Mouse (Mus musculus): ENCODE data around the gene Flnb. TPM values are rescaled to one million over a fixed set of nuclear protein-coding genes. Genes with fewer than 3 reads are reported as not detected.

Flnb gene
- total and polyA plus RNA-seq, 3 experiments, result 0.43 to 2.0 (median 1.8) TPM

- no peak for DNase-seq (ENCODE audit: low spot score)
- H3K4me1 ChIP-seq (ENCODE audit: insufficient read depth, low read depth, low read length), result peaks cover 6% of the 10 kb centered on the region
- ATAC-seq (ENCODE audit: extremely low read depth, insufficient number of reproducible peaks, low FRiP score, poor library complexity, severe bottlenecking), result no peak
Observed at GRCm38 (mm10) chr14:7838564-7839089, 20.9 kb downstream of the Flnb start.

GRCm38 (mm10) chr14:7839950-7840514 lies 22.3 kb downstream of the Flnb start:
- Histone ChIP-seq H3K9me3 (replicated peaks) (no peaks in the 10 kb centered on the region), H3K4me1 (ENCODE audit: insufficient read depth, low read depth, low read length) (peaks cover 13% of the 10 kb centered on the region), H3K4me3 (ENCODE audit: low read depth, low read length) (no peak overlapping the region), H3K36me3 (replicated peaks) (no peaks in the 10 kb centered on the region), H3K27me3 (ENCODE audit: insufficient read depth, low read length) (peaks cover 11% of the 10 kb centered on the region)
- ATAC-seq (ENCODE audit: extremely low read depth, insufficient number of reproducible peaks, low FRiP score, poor library complexity, severe bottlenecking) (no peak), DNase-seq (ENCODE audit: low spot score) (no peak)
- TF ChIP-seq POLR2AphosphoS5 (IDR thresholded peaks at IDR 0.05; ENCODE audit: insufficient replicate concordance, low read depth, low read length) (no peak), CTCF (IDR thresholded peaks at IDR 0.05; ENCODE audit: low read depth, low read length) (no peak), GATA2 (IDR thresholded peaks at IDR 0.05; ENCODE audit: borderline replicate concordance, low read depth, low read length) (no peak), GATA1 (IDR thresholded peaks at IDR 0.05; ENCODE audit: borderline replicate concordance, low read length) (no peak), TAL1 (conservative IDR thresholded peaks at IDR 0.05; ENCODE audit: low read depth, low read length) (no peak)

More at GRCm38 (mm10) chr14:7838564-7839089, 20.9 kb downstream of the Flnb start:
- no peak for TF ChIP-seq TAL1 (conservative IDR thresholded peaks at IDR 0.05; ENCODE audit: low read depth, low read length)
- no peak for TF ChIP-seq GATA1 (IDR thresholded peaks at IDR 0.05; ENCODE audit: borderline replicate concordance, low read length)
- no peak for TF ChIP-seq POLR2AphosphoS5 (IDR thresholded peaks at IDR 0.05; ENCODE audit: insufficient replicate concordance, low read depth, low read length)
- TF ChIP-seq CTCF (IDR thresholded peaks at IDR 0.05; ENCODE audit: low read depth, low read length), result no peak
- no peak for TF ChIP-seq GATA2 (IDR thresholded peaks at IDR 0.05; ENCODE audit: borderline replicate concordance, low read depth, low read length)
- H3K4me3 ChIP-seq (ENCODE audit: low read depth, low read length), result no peak overlapping the region
- peaks cover 11% of the 10 kb centered on the region for H3K27me3 ChIP-seq (ENCODE audit: insufficient read depth, low read length)
- H3K36me3 ChIP-seq (replicated peaks), result no peaks in the 10 kb centered on the region
- H3K9me3 ChIP-seq (replicated peaks), result no peaks in the 10 kb centered on the region

DNA sequence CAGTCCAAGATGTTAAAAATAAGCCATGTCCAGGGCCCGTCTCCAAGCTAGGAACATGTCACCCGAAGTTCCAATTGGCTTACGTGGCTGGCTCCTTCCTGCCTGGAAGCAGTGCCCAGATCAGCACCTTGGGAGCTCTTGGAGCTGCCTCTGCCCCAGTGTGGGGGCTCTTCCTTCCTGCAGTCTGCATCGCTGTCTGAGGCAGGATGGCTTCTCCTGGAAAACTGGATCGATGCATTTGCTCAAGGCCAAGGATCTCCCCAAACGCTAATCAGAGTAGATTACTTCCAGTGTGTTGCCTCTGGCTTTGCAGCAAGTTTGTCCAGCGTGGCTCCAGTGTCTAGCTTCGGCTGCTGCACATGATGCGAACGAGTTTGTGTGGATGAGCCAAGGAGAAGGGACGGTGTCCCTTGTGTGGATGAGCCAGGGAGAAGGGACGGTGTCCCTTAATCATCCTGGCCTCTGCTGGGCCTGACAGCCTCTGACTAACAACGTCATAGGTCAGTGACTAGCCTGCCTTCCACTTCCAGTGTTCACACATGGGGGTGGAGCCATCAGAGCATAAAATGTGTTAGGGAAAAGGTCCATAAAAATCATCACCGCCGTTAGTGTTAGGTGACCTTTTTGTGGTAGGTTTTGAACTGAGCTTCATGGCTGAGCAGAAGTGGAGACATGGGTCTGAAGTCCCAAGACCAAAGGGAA lies 25.0 kb downstream of the Flnb start:
- ATAC-seq (ENCODE audit: extremely low read depth, insufficient number of reproducible peaks, low FRiP score, poor library complexity, severe bottlenecking) (no peak), DNase-seq (ENCODE audit: low spot score) (no peak)
- H3K27me3 ChIP-seq (ENCODE audit: insufficient read depth, low read length), result peaks cover 11% of the 10 kb centered on the region
- TF ChIP-seq TAL1 (conservative IDR thresholded peaks at IDR 0.05; ENCODE audit: low read depth, low read length), result no peak
- no peak for TF ChIP-seq CTCF (IDR thresholded peaks at IDR 0.05; ENCODE audit: low read depth, low read length)
- no peak for TF ChIP-seq GATA2 (IDR thresholded peaks at IDR 0.05; ENCODE audit: borderline replicate concordance, low read depth, low read length)
- no peak for TF ChIP-seq POLR2AphosphoS5 (IDR thresholded peaks at IDR 0.05; ENCODE audit: insufficient replicate concordance, low read depth, low read length)
- TF ChIP-seq GATA1 (IDR thresholded peaks at IDR 0.05; ENCODE audit: borderline replicate concordance, low read length), result no peak
- no peaks in the 10 kb centered on the region for H3K9me3 ChIP-seq (replicated peaks)
- no peak overlapping the region for H3K4me3 ChIP-seq (ENCODE audit: low read depth, low read length)
- no peaks in the 10 kb centered on the region for H3K36me3 ChIP-seq (replicated peaks)
- H3K4me1 ChIP-seq (ENCODE audit: insufficient read depth, low read depth, low read length), result peaks cover 13% of the 10 kb centered on the region

DNA sequence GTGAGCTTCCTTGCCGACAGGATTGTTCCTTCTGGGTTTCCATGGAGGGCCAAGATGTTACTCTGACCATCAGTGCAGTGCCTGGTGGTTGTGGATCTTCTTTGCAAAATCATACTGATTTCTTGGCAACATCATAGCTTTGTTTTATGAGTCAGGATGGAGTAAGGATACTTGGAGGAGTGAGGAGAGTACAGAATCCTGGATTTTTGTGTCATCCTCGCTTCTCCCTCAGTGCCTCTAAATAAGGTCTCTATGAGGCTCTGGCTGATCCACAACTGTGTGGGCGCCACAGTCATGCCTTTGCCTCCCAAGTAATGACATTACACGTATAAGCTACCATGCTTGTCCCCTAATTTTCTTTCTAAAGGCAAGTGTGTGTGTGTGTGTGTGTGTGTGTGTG lies 28.9 kb downstream of the Flnb start:
- no peak for TF ChIP-seq GATA2 (IDR thresholded peaks at IDR 0.05; ENCODE audit: borderline replicate concordance, low read depth, low read length)
- ATAC-seq (ENCODE audit: extremely low read depth, insufficient number of reproducible peaks, low FRiP score, poor library complexity, severe bottlenecking) (no peak), DNase-seq (ENCODE audit: low spot score) (no peak)
- Histone ChIP-seq H3K27me3 (ENCODE audit: insufficient read depth, low read length) (peaks cover 4% of the 10 kb centered on the region), H3K4me1 (ENCODE audit: insufficient read depth, low read depth, low read length) (peaks cover 30% of the 10 kb centered on the region), H3K4me3 (ENCODE audit: low read depth, low read length) (no peak overlapping the region), H3K9me3 (replicated peaks) (no peaks in the 10 kb centered on the region), H3K36me3 (replicated peaks) (no peaks in the 10 kb centered on the region)

DNA sequence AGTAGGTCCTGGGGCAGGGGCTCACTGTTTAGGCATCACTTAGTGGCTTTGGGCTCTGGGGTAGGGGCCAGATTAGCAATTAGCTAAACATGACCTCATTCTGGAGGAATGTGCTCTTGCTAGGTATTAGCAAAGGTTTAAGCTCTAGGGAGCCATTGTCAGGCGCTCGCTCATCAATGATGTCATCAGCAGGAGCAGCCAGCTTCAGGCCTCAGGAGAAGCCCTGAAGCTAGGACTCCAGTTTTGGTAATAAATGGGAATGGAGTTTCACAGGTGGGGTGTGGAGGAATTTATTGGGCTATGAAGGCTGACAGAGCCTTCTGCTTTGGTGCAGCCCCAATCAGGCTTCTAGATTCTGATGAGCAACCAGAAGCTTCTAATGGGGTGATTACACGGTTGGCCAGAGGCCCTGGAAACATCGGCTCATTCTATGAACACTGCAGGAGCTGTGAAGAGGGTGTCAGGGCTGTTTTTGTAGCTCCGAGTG lies 30.0 kb downstream of the Flnb start:
- peaks cover 30% of the 10 kb centered on the region for H3K4me1 ChIP-seq (ENCODE audit: insufficient read depth, low read depth, low read length)
- peaks cover 3% of the 10 kb centered on the region for H3K27me3 ChIP-seq (ENCODE audit: insufficient read depth, low read length)
- H3K4me3 ChIP-seq (ENCODE audit: low read depth, low read length), result no peak overlapping the region
- ATAC-seq (ENCODE audit: extremely low read depth, insufficient number of reproducible peaks, low FRiP score, poor library complexity, severe bottlenecking), result no peak
- no peaks in the 10 kb centered on the region for H3K36me3 ChIP-seq (replicated peaks)
- no peak for DNase-seq (ENCODE audit: low spot score)
- H3K9me3 ChIP-seq (replicated peaks), result no peaks in the 10 kb centered on the region
- no peak for TF ChIP-seq GATA2 (IDR thresholded peaks at IDR 0.05; ENCODE audit: borderline replicate concordance, low read depth, low read length)
- no peak for TF ChIP-seq CTCF (IDR thresholded peaks at IDR 0.05; ENCODE audit: low read depth, low read length)
- TF ChIP-seq POLR2AphosphoS5 (IDR thresholded peaks at IDR 0.05; ENCODE audit: insufficient replicate concordance, low read depth, low read length), result no peak

DNA sequence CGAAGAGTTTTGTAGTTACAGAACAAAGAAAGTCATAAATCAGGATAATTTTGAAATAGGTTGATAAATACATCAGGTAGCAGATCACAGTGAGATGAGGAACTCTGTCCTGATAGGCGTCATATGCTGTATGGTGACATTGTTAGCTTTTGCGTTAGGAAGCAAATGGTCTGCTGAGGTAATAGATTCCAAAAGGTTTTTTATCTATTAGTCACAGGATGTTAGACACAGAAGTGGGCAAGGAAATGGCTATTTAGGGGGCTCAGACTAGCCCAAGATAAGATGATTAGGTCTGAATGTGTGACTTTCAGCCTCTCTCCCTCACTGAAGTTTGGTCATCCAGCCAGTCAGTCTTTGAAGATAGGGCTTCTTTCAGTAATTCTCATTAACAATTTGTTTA lies 33.2 kb downstream of the Flnb start:
- peaks cover 11% of the 10 kb centered on the region for H3K27me3 ChIP-seq (ENCODE audit: insufficient read depth, low read length)
- H3K9me3 ChIP-seq (replicated peaks), result no peaks in the 10 kb centered on the region
- peaks cover 44% of the 10 kb centered on the region for H3K4me1 ChIP-seq (ENCODE audit: insufficient read depth, low read depth, low read length)
- H3K4me3 ChIP-seq (ENCODE audit: low read depth, low read length), result no peak overlapping the region
- no peak for TF ChIP-seq CTCF (IDR thresholded peaks at IDR 0.05; ENCODE audit: low read depth, low read length)
- TF ChIP-seq TAL1 (conservative IDR thresholded peaks at IDR 0.05; ENCODE audit: low read depth, low read length), result 0 out of 2 replicates have a peak, but pooled peaks have one; percentile 10
- peak; percentile 59 for ATAC-seq (ENCODE audit: extremely low read depth, insufficient number of reproducible peaks, low FRiP score, poor library complexity, severe bottlenecking)
- DNase-seq (ENCODE audit: low spot score), result no peak
- no peaks in the 10 kb centered on the region for H3K36me3 ChIP-seq (replicated peaks)

Measured in G1E (cell line).